Mouse (Mus musculus): Measurements from ENCODE around the gene Has1. TPM values are rescaled to one million over a fixed set of nuclear protein-coding genes. Genes with fewer than 3 reads are reported as not detected.

The Has1 gene
- total and polyA plus RNA-seq, 2 experiments: not detected

- Histone ChIP-seq H3K9ac (ENCODE audit: low read depth, low read length) (no peak overlapping the region), H3K79me2 (ENCODE audit: control insufficient read depth, insufficient read depth, low read length) (no peaks in the 10 kb centered on the region), H3K4me1 (ENCODE audit: control insufficient read depth, insufficient read depth, low read length) (peaks cover 2% of the 10 kb centered on the region; the same call in 1 of the 2 replicates), H3K27ac (replicated peaks; ENCODE audit: insufficient read depth, low read depth, low read length) (no peak overlapping the region), H3K27me3 (ENCODE audit: control insufficient read depth, insufficient read depth, low read length) (no peaks in the 10 kb centered on the region), H3K4me3 (ENCODE audit: insufficient read depth, low read depth, low read length) (no peak overlapping the region), H3K36me3 (ENCODE audit: control insufficient read depth, insufficient read depth, low read length) (no peaks in the 10 kb centered on the region)
- no peak for TF ChIP-seq CTCF (IDR thresholded peaks at IDR 0.05; ENCODE audit: low read depth, low read length)
- TF ChIP-seq POLR2A (IDR thresholded peaks at IDR 0.05; ENCODE audit: extremely low read depth, insufficient read depth, low read length): no peak
- WGBS: 49% methylated on average over 11 of the region's 11 CpGs
- DNase-seq (ENCODE audit: extremely low read depth, low read depth, low spot score): peak; percentile 42
These were observed 11.9 kb upstream of the Has1 start for GRCm38 (mm10) chr17:17866801-17867469.

GRCm38 (mm10) chr17:17865168-17865567 lies 10.2 kb upstream of the Has1 start:
- WGBS: 68% methylated on average over 2 of the region's 2 CpGs

GRCm38 (mm10) chr17:17862360-17862759 lies 7.4 kb upstream of the Has1 start:
- no peak overlapping the region for H3K9ac ChIP-seq (ENCODE audit: low read depth, low read length)
- no peak overlapping the region for H3K4me3 ChIP-seq (ENCODE audit: insufficient read depth, low read depth, low read length)
- TF ChIP-seq CTCF (IDR thresholded peaks at IDR 0.05; ENCODE audit: low read depth, low read length) (no peak), POLR2A (IDR thresholded peaks at IDR 0.05; ENCODE audit: extremely low read depth, insufficient read depth, low read length) (no peak)
- DNase-seq (ENCODE audit: extremely low read depth, low read depth, low spot score): no peak
- no peaks in the 10 kb centered on the region for H3K27me3 ChIP-seq (ENCODE audit: control insufficient read depth, insufficient read depth, low read length)
- H3K27ac ChIP-seq (replicated peaks; ENCODE audit: insufficient read depth, low read depth, low read length): no peak overlapping the region
- H3K4me1 ChIP-seq (ENCODE audit: control insufficient read depth, insufficient read depth, low read length): peaks cover 2% of the 10 kb centered on the region; the same call in 1 of the 2 replicates
- H3K79me2 ChIP-seq (ENCODE audit: control insufficient read depth, insufficient read depth, low read length): no peaks in the 10 kb centered on the region
- 67% methylated on average over 1 of the region's 1 CpGs for WGBS
- no peaks in the 10 kb centered on the region for H3K36me3 ChIP-seq (ENCODE audit: control insufficient read depth, insufficient read depth, low read length)

More at GRCm38 (mm10) chr17:17865168-17865567, 10.2 kb upstream of the Has1 start:
- no peak for TF ChIP-seq POLR2A (IDR thresholded peaks at IDR 0.05; ENCODE audit: extremely low read depth, insufficient read depth, low read length)
- no peak for TF ChIP-seq CTCF (IDR thresholded peaks at IDR 0.05; ENCODE audit: low read depth, low read length)
- Histone ChIP-seq H3K79me2 (ENCODE audit: control insufficient read depth, insufficient read depth, low read length) (no peaks in the 10 kb centered on the region), H3K27ac (replicated peaks; ENCODE audit: insufficient read depth, low read depth, low read length) (no peak overlapping the region), H3K9ac (ENCODE audit: low read depth, low read length) (no peak overlapping the region), H3K27me3 (ENCODE audit: control insufficient read depth, insufficient read depth, low read length) (no peaks in the 10 kb centered on the region), H3K4me1 (ENCODE audit: control insufficient read depth, insufficient read depth, low read length) (peaks cover 2% of the 10 kb centered on the region; the same call in 1 of the 2 replicates), H3K4me3 (ENCODE audit: insufficient read depth, low read depth, low read length) (no peak overlapping the region), H3K36me3 (ENCODE audit: control insufficient read depth, insufficient read depth, low read length) (no peaks in the 10 kb centered on the region)
- peak; percentile 22 for DNase-seq (ENCODE audit: extremely low read depth, low read depth, low spot score)

- whole genome bisulfite sequencing: 80% methylated on average over 3 of the region's 3 CpGs
These were observed 5.1 kb upstream of the Has1 start for GRCm38 (mm10) chr17:17860110-17860509.

GRCm38 (mm10) chr17:17857446-17857845 lies 2.4 kb upstream of the Has1 start:
- H3K79me2 ChIP-seq (ENCODE audit: control insufficient read depth, insufficient read depth, low read length): no peaks in the 10 kb centered on the region
- DNase-seq (ENCODE audit: extremely low read depth, low read depth, low spot score): no peak
- no peaks in the 10 kb centered on the region for H3K4me1 ChIP-seq (ENCODE audit: control insufficient read depth, insufficient read depth, low read length)
- WGBS: 67% methylated on average over 1 of the region's 1 CpGs
- H3K27me3 ChIP-seq (ENCODE audit: control insufficient read depth, insufficient read depth, low read length): no peaks in the 10 kb centered on the region
- TF ChIP-seq POLR2A (IDR thresholded peaks at IDR 0.05; ENCODE audit: extremely low read depth, insufficient read depth, low read length) (no peak), CTCF (IDR thresholded peaks at IDR 0.05; ENCODE audit: low read depth, low read length) (no peak)
- H3K36me3 ChIP-seq (ENCODE audit: control insufficient read depth, insufficient read depth, low read length): no peaks in the 10 kb centered on the region
- no peak overlapping the region for H3K9ac ChIP-seq (ENCODE audit: low read depth, low read length)
- no peak overlapping the region for H3K4me3 ChIP-seq (ENCODE audit: insufficient read depth, low read depth, low read length)
- H3K27ac ChIP-seq (replicated peaks; ENCODE audit: insufficient read depth, low read depth, low read length): no peak overlapping the region

More at GRCm38 (mm10) chr17:17860110-17860509, 5.1 kb upstream of the Has1 start:
- Histone ChIP-seq H3K27me3 (ENCODE audit: control insufficient read depth, insufficient read depth, low read length) (no peaks in the 10 kb centered on the region), H3K36me3 (ENCODE audit: control insufficient read depth, insufficient read depth, low read length) (no peaks in the 10 kb centered on the region), H3K4me1 (ENCODE audit: control insufficient read depth, insufficient read depth, low read length) (no peaks in the 10 kb centered on the region), H3K9ac (ENCODE audit: low read depth, low read length) (no peak overlapping the region), H3K4me3 (ENCODE audit: insufficient read depth, low read depth, low read length) (no peak overlapping the region), H3K79me2 (ENCODE audit: control insufficient read depth, insufficient read depth, low read length) (no peaks in the 10 kb centered on the region), H3K27ac (replicated peaks; ENCODE audit: insufficient read depth, low read depth, low read length) (no peak overlapping the region)
- DNase-seq (ENCODE audit: extremely low read depth, low read depth, low spot score): no peak
- TF ChIP-seq POLR2A (IDR thresholded peaks at IDR 0.05; ENCODE audit: extremely low read depth, insufficient read depth, low read length) (no peak), CTCF (IDR thresholded peaks at IDR 0.05; ENCODE audit: low read depth, low read length) (0 out of 2 replicates have a peak, but pooled peaks have one; percentile 16)

GRCm38 (mm10) chr17:17856612-17857011 lies 1.6 kb upstream of the Has1 start:
- Histone ChIP-seq H3K9ac (ENCODE audit: low read depth, low read length) (no peak overlapping the region), H3K27me3 (ENCODE audit: control insufficient read depth, insufficient read depth, low read length) (no peaks in the 10 kb centered on the region), H3K27ac (replicated peaks; ENCODE audit: insufficient read depth, low read depth, low read length) (no peak overlapping the region), H3K79me2 (ENCODE audit: control insufficient read depth, insufficient read depth, low read length) (no peaks in the 10 kb centered on the region), H3K4me3 (ENCODE audit: insufficient read depth, low read depth, low read length) (no peak overlapping the region), H3K36me3 (ENCODE audit: control insufficient read depth, insufficient read depth, low read length) (no peaks in the 10 kb centered on the region), H3K4me1 (ENCODE audit: control insufficient read depth, insufficient read depth, low read length) (no peaks in the 10 kb centered on the region)
- TF ChIP-seq POLR2A (IDR thresholded peaks at IDR 0.05; ENCODE audit: extremely low read depth, insufficient read depth, low read length) (no peak), CTCF (IDR thresholded peaks at IDR 0.05; ENCODE audit: low read depth, low read length) (no peak)
- WGBS: 79% methylated on average over 1 of the region's 1 CpGs
- DNase-seq (ENCODE audit: extremely low read depth, low read depth, low spot score): no peak

Data from liver, adult 2 months (tissue).